Mouse (Mus musculus) G1E (cell line): ENCODE measurements around the gene Gstm2. TPM values are rescaled to one million over a fixed set of nuclear protein-coding genes. Genes with fewer than 3 reads are reported as not detected.
A peak's percentile ranks its signal among the peaks of the same experiment; 100 is the strongest.

Experiments used
- ATAC-seq: 2 replicates; pipeline ENCODE4 v1.8.0; 2016; ENCODE audit warnings: mild to moderate bottlenecking; ENCODE audit not compliant: insufficient number of reproducible peaks, poor library complexity, low FRiP score, severe bottlenecking; ENCODE audit errors: extremely low read depth
- DNase-seq: peaks from one replicate; pipeline ENCODE4 v3.0.0; 2012; ENCODE audit warnings: low spot score
- H3K27me3 ChIP-seq: 2 replicates; pipeline ENCODE4 v1.6.1; 2012; ENCODE audit warnings: mild to moderate bottlenecking, low read length, inconsistent platforms; ENCODE audit not compliant: insufficient read depth
- H3K36me3 ChIP-seq: replicated peaks from 2 replicates; pipeline ENCODE3; 2012; ENCODE audit warnings: mild to moderate bottlenecking, inconsistent platforms
- H3K4me1 ChIP-seq: 2 replicates; pipeline ENCODE4 v1.6.1; 2012; ENCODE audit warnings: low read depth, low read length, inconsistent platforms, mixed read lengths; ENCODE audit not compliant: insufficient read depth
- H3K4me3 ChIP-seq: 2 replicates; pipeline ENCODE4 v1.5.1; 2012; ENCODE audit warnings: low read depth, mild to moderate bottlenecking, inconsistent platforms, low read length, moderate library complexity, mixed read lengths
- H3K9me3 ChIP-seq: replicated peaks from 2 replicates; pipeline ENCODE4 v1.6.1; 2012; ENCODE audit warnings: inconsistent platforms
- CTCF ChIP-seq: IDR thresholded peaks from 2 replicates; pipeline ENCODE4 v1.5.1; 2012; ENCODE audit warnings: low read depth, low read length, inconsistent platforms, mixed read lengths
- GATA1 ChIP-seq: IDR thresholded peaks from 2 replicates; pipeline ENCODE4 v1.6.1; 2012; ENCODE audit warnings: borderline replicate concordance, low read length, inconsistent platforms, mixed read lengths
- GATA2 ChIP-seq: IDR thresholded peaks from 2 replicates; pipeline ENCODE4 v1.6.1; 2012; ENCODE audit warnings: low read depth, low read length, inconsistent platforms, borderline replicate concordance
- POLR2AphosphoS5 ChIP-seq: IDR thresholded peaks from 2 replicates; pipeline ENCODE4 v1.6.1; 2012; ENCODE audit warnings: low read depth, low read length, inconsistent platforms; ENCODE audit not compliant: insufficient replicate concordance
- TAL1 ChIP-seq: conservative IDR thresholded peaks from 2 replicates; pipeline ENCODE4 v1.6.1; 2012; ENCODE audit warnings: low read depth, low read length, inconsistent platforms, mixed read lengths
- polyA plus RNA-seq: library from polyadenylated mRNA; stranded (reverse); fragments of >175 nt; gene quantifications from 2 replicates; pipeline ENCODE4 v1.2.3, GENCODE M21; 2012
- total RNA-seq, 2 experiments: library from RNA; stranded (forward) in 1 of 2; stranded (reverse) in 1 of 2; fragments of 200-1000 nt in 1 of 2; fragments of >200 nt in 1 of 2; fragmentation: Nextera tagmentation in 1 of 2; gene quantifications; 2 replicates each; pipeline ENCODE4 v1.2.3; 2014 to 2017

Gene Gstm2
- total and polyA plus RNA-seq, 3 experiments, result not detected

DNA sequence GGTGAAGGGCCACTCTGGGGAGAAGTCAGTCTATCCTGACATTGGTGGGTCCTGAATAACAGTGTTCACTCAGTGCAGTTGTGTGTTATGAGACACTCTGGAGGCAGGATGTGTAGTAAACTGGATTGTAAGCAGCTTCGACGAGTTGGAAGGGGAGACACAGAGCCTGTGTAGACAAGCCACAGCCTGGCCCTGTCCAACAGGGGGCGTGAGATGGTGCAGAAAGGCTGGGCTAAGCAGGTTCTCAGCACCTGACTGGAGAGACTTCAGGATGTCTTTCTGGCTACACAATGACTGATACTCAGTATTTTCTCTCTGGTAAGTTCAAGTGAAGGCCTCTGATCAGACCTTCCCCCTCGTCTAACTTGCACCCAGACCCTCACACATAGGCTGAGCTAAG is 40.5 kb downstream of the Gstm2 start:
- Histone ChIP-seq H3K4me1 (no peaks in the 10 kb centered on the region), H3K27me3 (peaks cover 7% of the 10 kb centered on the region; the same call in 1 of the 2 replicates), H3K4me3 (no peak overlapping the region), H3K36me3 (no peaks in the 10 kb centered on the region), H3K9me3 (no peaks in the 10 kb centered on the region)
- TF ChIP-seq CTCF (no peak), TAL1 (no peak), GATA2 (no peak), POLR2AphosphoS5 (no peak), GATA1 (no peak)
- ATAC-seq, result no peak
- no peak for DNase-seq

DNA sequence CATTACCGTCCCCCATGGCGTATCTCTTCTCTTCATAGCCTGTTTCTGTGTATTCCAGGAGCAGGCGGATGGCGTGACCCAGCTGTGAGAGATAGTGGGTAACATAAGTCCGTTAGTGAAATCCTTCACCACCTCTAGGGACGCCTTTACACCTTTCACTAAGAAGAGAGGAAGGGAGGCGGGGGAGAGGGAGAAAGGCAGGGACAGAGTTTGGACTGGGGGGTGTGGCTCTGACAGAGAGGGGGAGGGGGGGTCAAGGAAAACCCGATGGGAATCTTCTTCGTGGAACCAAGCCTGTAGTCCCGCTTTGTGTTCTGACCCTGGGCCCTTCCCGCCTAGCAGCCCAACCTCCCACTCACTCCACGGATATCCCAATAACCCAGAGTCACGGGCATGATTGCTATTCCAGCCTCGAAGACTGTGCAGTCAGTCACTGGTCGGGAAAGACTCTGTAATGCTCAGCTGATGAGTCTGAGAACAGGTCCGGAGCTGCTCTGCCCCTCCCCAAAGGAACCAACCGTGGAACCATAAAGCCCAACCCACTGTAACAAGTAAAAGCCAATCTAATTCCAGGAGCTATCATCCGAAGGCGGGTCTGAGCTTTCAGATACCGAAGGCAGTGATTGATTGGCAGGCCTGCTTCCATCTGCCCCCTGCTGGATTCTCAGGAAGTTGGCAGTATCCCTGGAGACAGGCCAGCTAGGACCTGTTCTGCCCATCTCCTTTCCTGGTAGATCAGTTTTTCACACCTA is 42.8 kb downstream of the Gstm2 start, which contains the start of gene Gstm6:
TSS of gene Gstm6 (minus strand) at position 511 of the 752 bp plus-strand sequence.
- peaks cover 4% of the 10 kb centered on the region; the same call in 1 of the 2 replicates for H3K27me3 ChIP-seq
- no peak within 1 kb of the TSS for H3K4me3 ChIP-seq
- ATAC-seq, result no peak
- no peak for DNase-seq
- peaks cover 2% of the 10 kb centered on the region; the same call in 1 of the 2 replicates for H3K4me1 ChIP-seq
- TF ChIP-seq TAL1, result no peak
- no peak for TF ChIP-seq CTCF
- no peak for TF ChIP-seq POLR2AphosphoS5
- no peak for TF ChIP-seq GATA2
- no peak for TF ChIP-seq GATA1
- H3K9me3 ChIP-seq, result no peaks in the 10 kb centered on the region
- no peaks in the 10 kb centered on the region for H3K36me3 ChIP-seq

DNA sequence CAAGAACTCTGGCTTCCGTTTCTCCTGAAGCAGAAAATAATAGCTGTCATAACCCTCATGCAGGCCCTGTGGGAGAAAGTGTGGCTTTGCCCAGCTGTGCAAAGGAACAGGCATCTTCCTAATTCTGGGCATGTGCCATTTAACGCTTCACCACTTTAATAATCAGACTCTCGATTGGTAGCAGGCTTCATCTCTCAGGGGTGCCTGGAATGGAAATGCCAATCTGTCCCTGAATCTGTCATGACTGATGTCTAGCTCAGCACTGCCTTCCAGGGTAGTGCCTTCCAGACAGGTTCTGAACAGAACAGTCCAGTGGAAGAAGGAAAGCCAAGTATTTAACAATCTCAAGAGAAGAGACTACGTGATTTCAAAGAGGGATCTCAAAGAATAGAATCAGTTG is 45.0 kb downstream of the Gstm2 start:
- Histone ChIP-seq H3K9me3 (no peaks in the 10 kb centered on the region), H3K27me3 (no peaks in the 10 kb centered on the region), H3K4me3 (no peak overlapping the region), H3K36me3 (no peaks in the 10 kb centered on the region), H3K4me1 (peaks cover 2% of the 10 kb centered on the region; the same call in 1 of the 2 replicates)
- no peak for ATAC-seq
- DNase-seq, result no peak
- TF ChIP-seq GATA1 (no peak), POLR2AphosphoS5 (no peak), GATA2 (no peak), TAL1 (no peak), CTCF (no peak)

DNA sequence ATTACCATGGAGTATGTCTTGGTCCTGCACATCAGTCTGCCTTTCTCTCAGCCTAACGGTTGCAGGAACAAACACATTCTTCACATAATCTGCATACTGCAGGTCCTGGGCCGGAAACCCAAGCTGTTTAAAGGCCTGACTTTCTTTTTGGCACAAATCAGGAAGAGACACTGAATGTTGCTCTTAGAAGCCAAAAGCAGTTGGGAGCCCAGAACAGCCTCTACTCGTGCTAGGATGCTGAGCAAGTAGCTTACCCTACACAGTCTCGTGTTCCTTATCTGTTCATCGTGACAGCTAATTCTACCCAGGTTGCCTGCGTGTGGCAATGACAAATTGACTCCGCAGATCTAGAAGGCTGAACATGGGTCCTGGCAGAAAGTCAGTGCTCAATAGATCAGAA is 45.7 kb downstream of the Gstm2 start:
- Histone ChIP-seq H3K4me3 (no peak overlapping the region), H3K36me3 (no peaks in the 10 kb centered on the region), H3K9me3 (no peaks in the 10 kb centered on the region), H3K4me1 (peaks cover 2% of the 10 kb centered on the region; the same call in 1 of the 2 replicates), H3K27me3 (no peaks in the 10 kb centered on the region)
- no peak for ATAC-seq
- no peak for TF ChIP-seq POLR2AphosphoS5
- TF ChIP-seq CTCF, result no peak
- TF ChIP-seq GATA2, result no peak
- no peak for TF ChIP-seq GATA1
- TF ChIP-seq TAL1, result no peak
- no peak for DNase-seq

DNA sequence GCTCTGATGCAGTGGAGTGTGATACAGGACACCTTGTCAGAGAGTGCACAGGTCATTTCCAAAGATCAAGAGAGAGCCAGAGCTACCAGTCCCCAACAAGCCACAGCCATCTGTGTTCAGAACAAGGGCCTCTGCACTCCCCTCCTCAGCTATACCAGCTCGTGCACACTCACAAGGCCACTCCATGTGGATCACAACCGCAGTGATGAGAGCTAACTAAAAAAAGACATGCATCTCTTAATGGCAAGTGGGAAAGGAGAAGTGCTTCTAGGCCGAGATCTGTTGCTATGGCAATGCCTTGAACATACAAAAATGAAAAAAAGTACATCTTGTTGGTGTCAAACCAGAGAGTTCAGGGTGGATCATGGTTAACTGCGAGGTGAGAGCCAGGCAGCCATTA is 46.4 kb downstream of the Gstm2 start:
- DNase-seq, result no peak
- TF ChIP-seq GATA1 (no peak), CTCF (no peak), TAL1 (no peak), GATA2 (no peak), POLR2AphosphoS5 (no peak)
- Histone ChIP-seq H3K9me3 (no peaks in the 10 kb centered on the region), H3K4me1 (peaks cover 2% of the 10 kb centered on the region; the same call in 1 of the 2 replicates), H3K4me3 (no peak overlapping the region), H3K27me3 (no peaks in the 10 kb centered on the region), H3K36me3 (no peaks in the 10 kb centered on the region)
- no peak for ATAC-seq

DNA sequence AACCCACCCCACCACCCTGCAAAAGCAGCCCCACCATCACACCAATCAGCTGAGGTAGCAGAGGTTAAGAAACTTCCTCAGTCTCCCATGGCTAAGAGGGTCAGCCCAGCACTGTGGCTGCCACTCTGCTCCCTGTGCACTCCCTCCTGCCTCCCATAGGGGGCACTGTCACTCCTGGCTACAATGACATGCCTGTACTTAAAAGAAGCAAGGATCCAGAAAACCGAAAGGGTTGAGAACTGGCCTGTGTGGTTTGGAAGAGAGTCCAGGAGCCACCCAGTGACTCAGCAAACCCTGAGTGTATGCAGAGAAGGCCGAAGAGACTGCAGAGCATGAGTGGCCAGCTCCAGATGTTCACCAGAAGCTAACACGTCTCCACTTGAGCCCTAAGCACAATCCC is 46.9 kb downstream of the Gstm2 start:
- H3K9me3 ChIP-seq, result no peaks in the 10 kb centered on the region
- no peaks in the 10 kb centered on the region for H3K27me3 ChIP-seq
- H3K36me3 ChIP-seq, result no peaks in the 10 kb centered on the region
- TF ChIP-seq CTCF (peak; percentile 79), POLR2AphosphoS5 (no peak)
- DNase-seq, result peak; percentile 13
- H3K4me1 ChIP-seq, result peaks cover 2% of the 10 kb centered on the region; the same call in 1 of the 2 replicates
- H3K4me3 ChIP-seq, result no peak overlapping the region
- ATAC-seq, result peak; percentile 28; the same call in 1 of the 2 replicates
